Mouse (Mus musculus) CH12.LX (cell line): ENCODE data around the gene Cers6. TPM values are rescaled to one million over a fixed set of nuclear protein-coding genes. Genes with fewer than 3 reads are reported as not detected.

Experiments used
- DNase-seq: peaks from one replicate; pipeline ENCODE4 v3.0.0-alpha.2; 2013; ENCODE audit errors: extremely low read depth
- H3K27ac ChIP-seq: 2 replicates; pipeline ENCODE4 v1.5.1; 2012; ENCODE audit warnings: low read depth, mild to moderate bottlenecking, control low read depth, moderate library complexity; ENCODE audit not compliant: insufficient read depth
- H3K27me3 ChIP-seq: replicated peaks from 2 replicates; pipeline ENCODE3; 2012; ENCODE audit warnings: inconsistent platforms
- H3K36me3 ChIP-seq, 2 experiments: replicated peaks in 1 of 2; 2 replicates each; pipeline versions ENCODE3 to v1.6.1; 2012; ENCODE audit warnings: inconsistent platforms in 1 of 2, low read length in 1 of 2, mild to moderate bottlenecking in 1 of 2, mixed read lengths in 1 of 2, moderate library complexity in 1 of 2; ENCODE audit not compliant: control insufficient read depth in 1 of 2, insufficient read depth in 1 of 2
- H3K4me1 ChIP-seq, 2 experiments: 2 replicates each; pipeline ENCODE4 v1.6.1; 2012; ENCODE audit warnings: inconsistent platforms in 1 of 2, moderate library complexity in 1 of 2; ENCODE audit not compliant: insufficient read depth in 2 of 2, control insufficient read depth in 1 of 2
- H3K4me2 ChIP-seq: 2 replicates; pipeline ENCODE4 v1.6.1; 2012; ENCODE audit warnings: low read depth, mild to moderate bottlenecking, control low read depth; ENCODE audit not compliant: poor library complexity, insufficient read depth, severe bottlenecking
- H3K4me3 ChIP-seq, 3 experiments: fragments of 150-350 bp in 1 of 3; sonication (generic) in 1 of 3; replicated peaks in 1 of 3; 2 replicates each; pipeline versions ENCODE3 to v1.5.1; 2011 to 2012; ENCODE audit warnings: low read depth in 2 of 3, low read length in 2 of 3, mild to moderate bottlenecking in 2 of 3, moderate library complexity in 2 of 3, control low read depth in 1 of 3, improper control_type of control experiment in 1 of 3, inconsistent platforms in 1 of 3, mixed read lengths in 1 of 3; ENCODE audit not compliant: poor library complexity in 1 of 3
- H3K79me2 ChIP-seq: replicated peaks from 2 replicates; pipeline ENCODE4 v1.6.1; 2012; ENCODE audit warnings: mild to moderate bottlenecking, moderate library complexity; ENCODE audit not compliant: control insufficient read depth, poor library complexity, insufficient read depth, severe bottlenecking; ENCODE audit errors: extremely low read depth
- H3K9ac ChIP-seq: 2 replicates; pipeline ENCODE4 v1.6.1; 2012; ENCODE audit warnings: low read depth, mild to moderate bottlenecking, control low read depth, moderate library complexity; ENCODE audit not compliant: insufficient read depth
- H3K9me3 ChIP-seq: replicated peaks from 2 replicates; pipeline ENCODE3; 2012; ENCODE audit warnings: low read length, inconsistent platforms, mixed read lengths
- BHLHE40 ChIP-seq: IDR thresholded peaks from 2 replicates; pipeline ENCODE4 v1.6.1; 2011; ENCODE audit warnings: mild to moderate bottlenecking, low read depth, low read length, improper control_type of control experiment
- CHD2 ChIP-seq: IDR thresholded peaks from 2 replicates; pipeline ENCODE4 v1.6.1; 2011; ENCODE audit warnings: low read length, improper control_type of control experiment
- E2F4 ChIP-seq: IDR thresholded peaks from 2 replicates; pipeline ENCODE4 v1.6.1; 2011; ENCODE audit warnings: low read depth, low read length, improper control_type of control experiment; ENCODE audit not compliant: insufficient replicate concordance
- ETS1 ChIP-seq: conservative IDR thresholded peaks from 2 replicates; pipeline ENCODE4 v1.6.1; 2012; ENCODE audit warnings: low read depth, mild to moderate bottlenecking, inconsistent platforms, low read length, improper control_type of control experiment, moderate library complexity
- GABPA ChIP-seq: IDR thresholded peaks from 2 replicates; pipeline ENCODE4 v1.6.1; 2012; ENCODE audit warnings: low read depth, low read length, improper control_type of control experiment, inconsistent platforms; ENCODE audit not compliant: insufficient replicate concordance
- KAT2A ChIP-seq: IDR thresholded peaks from 2 replicates; pipeline ENCODE4 v1.6.1; 2012; ENCODE audit warnings: low read length, improper control_type of control experiment, inconsistent platforms; ENCODE audit not compliant: insufficient replicate concordance
- MEF2A ChIP-seq: IDR thresholded peaks from 2 replicates; pipeline ENCODE4 v1.6.1; 2014; ENCODE audit warnings: low read depth, mild to moderate bottlenecking, inconsistent platforms, low read length, improper control_type of control experiment, borderline replicate concordance
- MXI1 ChIP-seq: IDR thresholded peaks from 2 replicates; pipeline ENCODE4 v1.6.1; 2011; ENCODE audit warnings: mild to moderate bottlenecking, low read depth, low read length, improper control_type of control experiment
- PAX5 ChIP-seq: IDR thresholded peaks from 2 replicates; pipeline ENCODE4 v1.6.1; 2012; ENCODE audit warnings: low read length, inconsistent platforms, mixed read lengths
- POLR2AphosphoS2 ChIP-seq: IDR thresholded peaks from 2 replicates; pipeline ENCODE4 v1.6.1; 2011; ENCODE audit warnings: low read depth, low read length, improper control_type of control experiment
- SIN3A ChIP-seq: IDR thresholded peaks from 2 replicates; pipeline ENCODE4 v1.6.1; 2012; ENCODE audit warnings: low read length, improper control_type of control experiment, inconsistent platforms
- USF1 ChIP-seq: IDR thresholded peaks from 2 replicates; pipeline ENCODE4 v1.6.1; 2014; ENCODE audit warnings: low read depth, mild to moderate bottlenecking, inconsistent platforms, low read length, improper control_type of control experiment
- dilution Hi-C: fragments of 300-500 bp; cut with MboI; formaldehyde crosslinking; loops from 2 replicates; pipeline ENCODE4 v1.14.3; 2020; ENCODE audit warnings: low sequenced_read_pairs; ENCODE audit not compliant: extremely low pct_unique_long_range_greater_than_20kb, extremely low pct_ligation_motif_present
- in situ Hi-C: fragments of 300-500 bp; cut with MboI; formaldehyde crosslinking; loops from 3 replicates; pipeline ENCODE4 v1.14.3; 2019; ENCODE audit warnings: low sequenced_read_pairs, low pct_ligation_motif_present, low pct_unique_long_range_greater_than_20kb, mixed read lengths
- polyA plus RNA-seq: library from polyadenylated mRNA; unstranded; fragments of >175 nt; gene quantifications from 2 replicates; pipeline ENCODE4 v1.2.1, GENCODE M21; 2012; ENCODE audit warnings: low read depth; ENCODE audit not compliant: insufficient read length
- total RNA-seq, 2 experiments: library from RNA; depleted of rRNA; stranded (reverse); fragments of 300-350 nt in 1 of 2; fragments of >200 nt in 1 of 2; gene quantifications; 2 replicates each; pipeline ENCODE4 v1.2.3; 2012 to 2014

Gene Cers6
- total and polyA plus RNA-seq, 3 experiments = not detected

DNA sequence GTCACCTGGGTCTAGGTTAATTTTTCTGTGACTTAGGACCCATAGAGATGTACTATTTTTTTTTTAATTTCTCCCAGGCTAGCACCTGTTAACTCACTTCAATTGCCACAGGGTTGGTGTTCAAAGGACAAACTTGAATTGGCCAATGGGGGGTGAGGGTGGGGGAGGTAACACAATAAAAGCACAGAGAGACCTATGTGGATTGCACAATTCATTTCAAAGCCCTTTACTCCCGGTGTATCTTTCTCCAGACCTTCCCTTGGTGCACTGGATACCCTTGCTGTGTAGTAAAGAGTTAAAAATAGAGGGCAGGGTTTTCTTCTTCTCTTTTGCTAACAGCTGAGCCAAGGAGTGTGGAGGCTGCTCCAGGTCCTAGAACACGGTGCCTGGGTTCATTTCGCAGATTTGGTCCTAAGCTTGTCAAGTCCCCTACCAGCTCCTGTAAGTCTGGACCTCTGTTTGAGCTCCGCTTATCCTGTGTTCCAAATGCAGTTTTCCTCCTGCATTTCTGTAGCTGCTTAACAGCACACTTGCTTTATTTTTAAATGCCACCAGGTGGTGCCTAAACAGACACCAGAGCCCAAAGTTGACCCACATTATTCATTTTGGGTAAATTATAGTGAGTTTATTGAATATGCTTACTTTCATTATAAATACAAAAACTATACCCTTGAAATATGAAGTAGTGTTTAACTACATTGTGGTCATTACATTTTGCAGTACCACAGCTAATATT, 38.9 kb upstream of the Cers6 start:
- Histone ChIP-seq H3K9me3 (peaks cover 64% of the 10 kb centered on the region), H3K79me2 (no peaks in the 10 kb centered on the region), H3K27me3 (no peaks in the 10 kb centered on the region), H3K36me3 (no peaks in the 10 kb centered on the region), H3K4me1 (no peaks in the 10 kb centered on the region), H3K9ac (no peak overlapping the region), H3K4me3 (no peak overlapping the region), H3K27ac (no peak overlapping the region), H3K4me2 (no peak overlapping the region)
- in situ Hi-C loops = no loop called here
- no peak for TF ChIP-seq USF1
- no peak for TF ChIP-seq PAX5
- TF ChIP-seq SIN3A = no peak
- TF ChIP-seq ETS1 = no peak
- TF ChIP-seq GABPA = no peak
- dilution Hi-C loops = no loop called here
- DNase-seq = no peak

DNA sequence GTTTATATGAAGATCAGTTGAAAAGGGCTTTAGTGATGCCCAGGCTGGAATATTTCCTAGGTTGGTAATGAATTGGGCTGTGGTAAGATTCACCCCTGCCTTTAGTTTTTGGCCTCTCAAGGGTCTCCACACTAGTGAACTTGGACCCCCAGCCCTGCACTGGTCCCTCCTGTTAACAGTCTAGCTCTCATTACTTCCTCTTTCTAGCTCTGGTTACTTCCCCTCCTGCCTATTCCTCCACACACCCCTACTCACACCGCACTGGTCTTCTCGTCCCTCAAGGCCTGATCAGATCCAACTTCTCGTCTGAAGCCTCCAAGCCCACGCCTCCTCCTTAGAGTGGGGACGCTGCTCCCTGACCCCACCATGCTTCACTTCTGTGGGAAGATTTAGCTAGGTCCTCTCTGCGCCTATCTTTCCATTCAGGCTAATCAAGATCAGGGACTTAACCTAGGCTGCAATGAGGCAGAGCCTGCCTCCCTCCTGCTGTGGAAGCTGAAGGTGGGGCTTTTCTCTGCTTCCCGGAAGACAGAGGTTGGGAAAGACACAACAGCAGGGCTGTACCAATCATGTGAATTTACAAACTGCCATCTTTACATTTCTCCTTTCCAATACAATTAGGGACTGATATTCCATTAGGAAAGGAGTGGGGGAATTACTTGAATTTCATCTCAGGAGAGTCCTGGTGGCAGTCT, 35.8 kb upstream of the Cers6 start:
- dilution Hi-C loops = no loop called here
- Histone ChIP-seq H3K36me3 (no peaks in the 10 kb centered on the region), H3K27me3 (no peaks in the 10 kb centered on the region), H3K4me2 (no peak overlapping the region), H3K79me2 (no peaks in the 10 kb centered on the region), H3K9ac (no peak overlapping the region), H3K4me3 (no peak overlapping the region), H3K9me3 (peaks cover 47% of the 10 kb centered on the region), H3K4me1 (no peaks in the 10 kb centered on the region), H3K27ac (no peak overlapping the region)
- TF ChIP-seq SIN3A = no peak
- TF ChIP-seq BHLHE40 = no peak
- no peak for TF ChIP-seq MEF2A
- no peak for TF ChIP-seq ETS1
- no peak for TF ChIP-seq E2F4
- no peak for TF ChIP-seq CHD2
- TF ChIP-seq POLR2AphosphoS2 = no peak
- no peak for TF ChIP-seq KAT2A
- no peak for TF ChIP-seq MXI1
- in situ Hi-C loops = no loop called here
- no peak for DNase-seq
